Mouse (Mus musculus) E14TG2a.4 (cell line): ENCODE data around the gene Nrxn3.

Experiments
- CTCF ChIP-seq: conservative IDR thresholded peaks from 2 replicates; pipeline ENCODE4 v1.5.1; 2014; ENCODE audit warnings: low read length
- NANOG ChIP-seq: IDR thresholded peaks from 2 replicates; pipeline ENCODE4 v1.6.1; 2014; ENCODE audit warnings: borderline replicate concordance, low read length, mixed read lengths
- POU5F1 ChIP-seq: IDR thresholded peaks from 2 replicates; pipeline ENCODE4 v1.6.1; 2014; ENCODE audit warnings: low read length, borderline replicate concordance

DNA sequence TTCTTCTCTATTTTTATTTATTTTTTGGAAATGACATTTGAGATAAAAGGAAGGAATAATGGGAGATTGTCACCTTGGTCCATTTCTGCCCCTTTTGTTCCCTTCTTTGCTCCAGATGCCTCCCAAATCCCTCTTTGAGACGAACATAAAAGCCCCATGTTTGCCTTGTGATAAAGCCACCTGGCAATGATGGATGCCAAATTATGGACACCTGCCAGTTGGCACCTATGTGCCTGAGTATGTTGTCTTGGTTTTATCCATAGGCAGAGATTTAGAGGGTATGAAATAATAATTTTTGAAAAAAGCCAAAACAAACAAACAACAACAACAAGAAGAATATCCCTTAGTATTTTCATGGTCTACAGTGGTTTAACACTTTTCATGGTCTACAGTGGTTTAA is 1125.4 kb downstream of the Nrxn3 start:
- TF ChIP-seq CTCF (no peak), NANOG (no peak), POU5F1 (no peak)
